Mouse (Mus musculus): ENCODE data around the gene Cabp2.
"Not testable (repeated sequence)": the region's sequence is repeated elsewhere in the genome, so short reads cannot be mapped to it uniquely, and the experiment has no call there.

Gene Cabp2

GRCm38 (mm10) chr19:4056727-4057126, 24.7 kb upstream of the Cabp2 start:
- no peak for DNase-seq

DNA sequence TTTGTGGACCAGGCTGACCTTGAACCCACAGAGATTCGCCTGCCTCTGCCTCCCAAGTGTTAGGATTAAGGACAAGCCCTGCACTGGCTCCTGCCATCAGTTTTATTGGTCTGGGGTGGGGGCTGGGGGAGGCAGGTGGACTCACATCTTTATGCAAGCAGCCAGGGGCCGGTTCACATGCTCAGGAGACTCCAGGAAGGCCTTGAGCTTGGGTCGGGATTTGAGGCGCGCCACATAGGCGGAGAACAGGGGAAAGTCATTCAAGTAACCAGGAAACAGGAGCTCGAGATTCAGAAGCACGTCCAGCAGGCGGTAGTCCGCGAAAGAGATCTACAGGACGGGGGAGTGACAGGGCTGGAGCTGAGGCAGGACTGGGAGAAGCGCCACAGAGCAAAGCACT, 24.0 kb upstream of the Cabp2 start:
- no peak for DNase-seq

GRCm38 (mm10) chr19:4057962-4058361, 23.4 kb upstream of the Cabp2 start:
- no peak for DNase-seq

DNA sequence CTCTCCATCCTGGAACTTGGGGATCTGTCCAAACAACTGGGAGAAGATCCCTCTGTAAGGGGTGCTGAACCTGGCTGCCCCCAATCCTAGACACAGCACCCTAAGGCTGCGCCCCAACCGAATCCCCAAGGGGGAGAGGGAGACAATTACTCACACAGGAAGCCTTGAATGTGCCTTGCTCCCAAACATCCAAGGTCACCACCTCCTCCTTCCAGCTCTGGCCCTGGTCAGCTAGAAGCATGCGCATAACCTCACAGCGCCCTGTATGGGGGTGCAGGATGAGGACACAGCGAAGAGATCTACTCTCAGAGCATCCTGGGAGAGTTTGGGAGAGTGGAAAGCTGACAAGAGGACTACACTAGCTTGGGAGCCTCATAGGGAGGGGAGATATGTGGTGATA, 22.8 kb upstream of the Cabp2 start:
- DNase-seq: no peak

DNA sequence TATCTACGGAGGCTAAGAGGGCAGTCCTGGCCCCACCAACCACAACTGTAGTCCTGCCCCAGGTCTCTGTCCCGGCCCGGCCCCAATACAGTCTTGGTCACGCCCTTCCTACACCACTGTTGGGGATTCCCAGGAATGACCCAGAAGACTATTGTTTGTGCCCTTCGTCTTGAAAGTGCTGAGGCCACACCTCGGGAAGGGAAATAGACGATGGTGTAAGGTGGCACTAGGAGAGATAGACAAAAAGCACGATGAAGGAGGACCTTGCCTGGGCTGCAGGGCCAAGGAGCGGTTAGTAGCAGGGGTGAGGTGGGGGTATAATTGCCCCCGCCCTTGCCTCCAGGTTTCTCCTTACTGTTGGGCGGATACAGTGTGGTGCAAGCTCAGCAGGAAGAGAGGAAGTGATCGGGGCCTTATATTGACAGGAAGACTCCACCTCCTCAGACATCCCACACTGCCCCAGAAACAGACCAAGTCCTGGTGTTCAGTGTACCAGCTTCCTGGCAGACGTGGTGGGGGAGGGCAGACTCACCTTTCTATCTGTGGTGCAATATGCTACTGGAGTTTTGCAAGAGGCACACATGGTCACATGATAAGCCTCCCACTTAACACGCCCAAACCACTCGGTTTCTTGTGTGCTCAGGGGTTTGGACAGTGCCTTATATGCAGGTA, 22.2 kb upstream of the Cabp2 start, which contains the start of gene Gstp3:
Gene Gstp3, minus strand, starts transcription at position 501 of the 672 bp plus-strand sequence.
- DNase-seq: peak; percentile 61

GRCm38 (mm10) chr19:4060044-4060898, 21.1 kb upstream of the Cabp2 start:
- not testable (repeated sequence) for DNase-seq

DNA sequence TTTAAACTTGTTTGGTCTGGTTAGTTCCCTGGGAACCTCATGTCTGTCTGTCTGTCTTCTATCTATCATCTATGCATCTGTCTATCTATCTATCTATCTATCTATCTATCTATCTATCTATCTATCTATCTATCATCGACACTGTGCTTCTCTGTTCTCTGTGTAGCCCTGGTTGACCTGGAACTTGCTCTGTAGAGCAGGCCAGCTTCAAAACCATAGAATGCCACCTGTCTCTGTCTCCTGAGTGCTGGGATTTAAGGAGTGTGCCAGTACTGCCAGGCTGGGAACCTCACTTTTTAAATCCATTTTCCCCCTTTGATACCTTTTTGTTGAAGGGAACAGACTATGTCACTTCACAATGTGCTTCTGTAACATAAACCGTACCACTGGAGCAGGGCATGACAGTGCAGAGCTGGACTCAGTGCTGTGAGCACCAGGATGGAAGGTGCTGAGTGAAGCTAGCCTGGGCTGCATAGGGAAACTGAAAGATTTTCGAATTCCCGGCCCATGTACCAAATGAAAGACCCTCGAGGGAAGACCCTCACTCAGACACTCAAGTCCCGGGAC, 20.4 kb upstream of the Cabp2 start:
- DNase-seq: no peak

GRCm38 (mm10) chr19:4063357-4063756, 18.0 kb upstream of the Cabp2 start:
- not testable (repeated sequence) for DNase-seq

DNA sequence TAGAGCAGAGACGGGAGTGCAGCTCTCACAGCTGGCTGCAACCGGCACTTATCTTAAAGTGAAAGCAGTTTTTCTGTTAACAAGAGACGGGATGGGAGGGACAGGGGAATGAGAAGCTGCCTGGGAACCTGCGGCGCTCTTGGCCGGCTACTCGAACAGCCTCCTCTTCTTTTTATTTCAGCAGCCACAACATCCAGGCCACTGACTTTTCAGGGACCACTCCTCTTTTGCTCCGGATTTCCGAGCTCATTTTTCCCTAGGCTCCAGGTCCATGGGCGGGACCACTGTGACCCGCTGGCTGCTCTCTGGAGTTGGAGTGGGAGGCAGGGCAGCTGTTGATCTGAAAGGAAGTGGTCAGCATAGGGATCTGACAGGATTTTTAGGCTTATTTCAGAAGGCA, 16.9 kb upstream of the Cabp2 start:
- not testable (repeated sequence) for DNase-seq

DNA sequence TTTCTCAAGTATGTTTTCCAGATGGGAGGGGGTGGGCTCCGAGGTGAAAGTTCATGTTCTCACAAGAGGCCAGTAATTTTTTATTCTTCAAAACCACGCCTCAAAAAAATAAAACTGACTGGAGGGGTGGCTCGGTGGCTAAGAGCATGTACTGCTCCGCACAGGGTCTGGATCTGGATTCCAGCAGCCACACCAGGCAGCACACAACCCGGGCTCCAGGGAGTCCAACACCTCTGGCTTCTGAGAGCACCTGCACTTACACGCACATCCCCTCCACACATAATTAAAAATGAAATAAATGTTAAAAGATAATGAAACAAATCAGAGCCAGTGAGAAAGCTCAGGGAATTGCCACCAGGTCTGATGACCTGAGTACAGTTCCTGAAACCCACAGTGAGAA, 15.1 kb upstream of the Cabp2 start:
- DNase-seq: no peak

GRCm38 (mm10) chr19:4066877-4067276, 14.5 kb upstream of the Cabp2 start:
- DNase-seq: no peak

- DNase-seq: not testable (repeated sequence)
These were observed 13.1 kb upstream of the Cabp2 start for GRCm38 (mm10) chr19:4068242-4068641.

DNA sequence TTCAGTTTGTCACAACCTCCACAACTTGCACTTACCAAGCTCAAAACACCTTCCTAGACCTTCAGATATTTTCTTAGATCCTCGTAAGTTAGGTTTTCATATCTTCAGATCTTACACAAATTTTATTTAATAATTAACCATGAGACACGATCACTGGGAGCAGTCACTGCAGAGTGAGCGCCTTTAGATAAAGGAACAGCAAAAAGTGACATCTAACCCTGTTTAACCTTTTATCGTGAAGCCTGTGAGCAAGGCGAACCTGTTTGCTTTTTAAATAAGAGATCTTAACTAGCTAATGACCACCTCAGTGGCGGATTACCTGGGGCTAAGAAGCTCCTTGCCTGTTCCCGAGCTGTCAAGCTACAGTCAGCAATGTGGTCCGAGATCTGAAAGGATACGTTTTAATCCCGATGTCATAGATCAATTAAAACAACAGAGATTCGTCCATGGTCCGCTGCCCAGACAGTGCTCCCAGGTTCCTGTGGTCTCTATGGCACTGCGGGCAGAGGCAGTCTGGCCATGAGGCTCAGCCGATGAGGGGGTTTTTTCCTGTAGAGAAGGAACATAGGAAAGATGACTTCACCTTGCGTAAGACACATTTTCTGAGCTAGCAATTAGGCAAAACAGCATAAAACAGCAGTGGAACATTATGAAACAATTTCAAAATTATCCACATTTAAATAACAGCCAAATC, 12.5 kb upstream of the Cabp2 start:
- DNase-seq: no peak

DNA sequence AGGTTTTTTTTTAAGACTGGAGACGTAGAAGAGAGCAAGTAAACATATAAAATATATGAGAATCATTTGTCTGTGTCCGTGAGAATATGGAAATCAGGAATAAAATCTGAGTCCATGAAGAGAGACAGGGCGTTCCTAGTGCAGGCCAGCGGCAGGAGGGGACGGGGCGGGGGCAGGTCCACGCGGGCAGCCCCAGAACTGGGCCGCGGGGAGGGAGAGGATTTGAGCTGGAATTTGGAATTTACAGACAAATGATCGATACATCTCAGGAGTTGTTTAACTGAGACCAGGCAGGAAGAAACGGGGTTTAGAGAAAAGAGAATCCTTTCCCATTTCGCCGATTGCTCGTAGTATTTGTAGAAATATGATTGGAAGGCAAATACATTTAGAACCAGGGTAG, 11.1 kb upstream of the Cabp2 start:
- DNase-seq: no peak

GRCm38 (mm10) chr19:4070756-4071155, 10.6 kb upstream of the Cabp2 start:
- no peak for DNase-seq

GRCm38 (mm10) chr19:4071406-4071805, 10.0 kb upstream of the Cabp2 start:
- DNase-seq: no peak

DNA sequence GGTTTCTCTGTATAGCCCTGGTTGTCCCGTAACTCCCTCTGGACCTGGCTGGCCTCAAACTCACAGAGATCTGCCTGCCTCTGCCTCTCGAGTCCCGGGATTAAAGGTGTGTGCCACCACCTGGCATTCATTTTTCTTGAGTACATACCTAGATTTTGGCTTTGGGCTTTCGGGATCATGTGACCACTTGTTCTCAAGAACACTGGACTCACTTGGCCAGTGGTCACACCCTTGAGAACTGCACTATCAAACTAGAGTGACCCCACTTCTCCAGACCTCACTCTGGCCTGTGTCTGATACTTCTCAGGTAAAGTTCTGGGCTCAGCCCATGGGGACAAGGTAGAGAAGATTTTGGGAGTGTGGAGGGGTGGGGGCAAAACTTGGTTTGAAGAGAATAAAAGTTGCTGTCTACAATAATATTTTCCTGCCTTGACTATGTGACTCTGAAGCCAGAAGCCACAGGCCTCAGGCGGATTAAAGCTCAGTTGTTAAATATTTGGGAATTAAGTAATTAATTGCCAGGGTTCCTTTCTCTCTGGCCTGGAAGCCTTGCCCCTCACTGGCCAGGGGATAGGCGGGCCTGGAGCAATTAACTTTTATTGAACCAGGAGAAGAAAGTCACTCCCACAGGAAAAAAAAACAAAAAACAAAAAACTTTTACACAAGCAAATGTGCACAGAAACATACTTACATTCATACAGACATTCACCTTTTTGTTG, 8.5 kb upstream of the Cabp2 start:
- no peak for DNase-seq

DNA sequence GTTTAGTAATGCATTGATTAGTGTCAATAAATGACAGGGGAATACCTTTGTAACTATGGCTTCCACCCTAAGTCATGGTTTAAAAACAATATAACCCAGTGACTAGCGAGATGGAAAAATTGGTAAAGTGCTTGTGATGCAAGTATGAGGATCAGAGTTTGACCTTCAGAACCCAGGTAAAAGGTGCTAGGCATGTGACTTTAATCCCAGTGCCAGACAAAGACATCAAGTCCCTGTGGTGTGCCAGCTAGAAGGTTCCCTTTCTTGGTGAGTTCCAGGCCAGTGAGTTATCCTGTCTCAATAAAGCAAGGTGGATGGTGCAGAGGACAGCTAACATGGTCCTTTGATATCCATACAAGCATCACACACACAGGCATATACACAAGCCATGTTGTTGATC, 5.8 kb upstream of the Cabp2 start:
- no peak for DNase-seq

DNA sequence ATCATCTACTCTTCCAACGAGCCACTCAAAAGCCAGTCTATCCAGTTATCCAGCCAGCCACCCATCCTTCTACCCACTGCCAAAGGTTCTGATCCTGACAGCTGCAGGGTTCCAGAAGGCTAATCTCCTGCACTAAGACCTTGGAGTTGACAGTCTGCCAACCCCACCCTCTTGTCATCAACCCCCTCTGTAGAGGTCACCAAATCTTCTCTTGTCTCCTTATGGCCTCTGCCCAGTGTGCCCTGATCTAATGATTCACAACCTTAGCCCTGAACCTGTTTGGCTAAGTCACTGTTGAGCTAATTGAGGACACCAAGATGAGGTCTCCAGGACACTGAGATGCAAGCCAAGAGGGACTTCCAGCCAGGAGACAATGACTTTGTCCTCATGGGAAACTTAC, 1.8 kb upstream of the Cabp2 start:
- no peak for DNase-seq

DNA sequence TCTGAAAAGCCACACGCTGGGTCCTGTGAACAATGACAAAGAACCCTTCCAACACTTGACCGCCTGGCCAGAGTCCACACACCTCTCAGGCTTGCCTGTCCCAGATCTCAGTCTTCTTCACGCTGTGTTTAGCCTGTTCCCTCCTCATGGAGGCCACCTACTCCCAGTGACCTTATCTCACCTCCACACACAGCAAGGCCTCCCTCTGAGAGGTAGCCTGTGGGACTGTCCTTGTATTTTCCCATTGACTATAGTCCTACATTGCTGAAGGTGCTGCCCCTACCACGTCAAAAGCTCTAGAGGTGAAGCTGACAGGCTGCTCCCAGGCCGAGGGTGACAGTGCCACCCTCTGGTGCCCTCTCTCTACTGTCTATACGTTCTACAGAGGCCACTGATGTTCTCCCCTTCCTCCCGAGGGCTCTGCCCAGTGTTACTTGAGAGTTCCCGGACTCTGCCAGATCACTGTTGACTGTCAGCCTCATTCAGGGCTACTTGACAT, 818 bp upstream of the Cabp2 start:
- DNase-seq: no peak

- no peak for DNase-seq
These were observed 1.0 kb downstream of the Cabp2 start for GRCm38 (mm10) chr19:4082219-4082965.

GRCm38 (mm10) chr19:4083316-4083715, 1.9 kb downstream of the Cabp2 start:
- DNase-seq: no peak
